Mouse (Mus musculus) liver, embryonic 11.5 days (tissue): ENCODE measurements at regions not wholly inside any gene's neighbourhood (a gene's known extent, or its start where the extent isn't known, plus 50 kb on each side); places are given as distances from the start of the nearest gene placed in this dataset.

Experiments
- ATAC-seq: fragments of 200-750 bp; cut with Nextera tagmentation; replicated peaks from 2 replicates; pipeline ENCODE4 v1.8.0; 2017; ENCODE audit warnings: moderate number of reproducible peaks, mild to moderate bottlenecking, moderate TSS enrichment, moderate library complexity; ENCODE audit not compliant: low FRiP score
- DNase-seq: peaks from one replicate; pipeline ENCODE4 v3.0.0-alpha.2; 2017; ENCODE audit warnings: low spot score
- H3K27ac ChIP-seq: fragments of 300-500 bp; sonication (generic); 2 replicates; pipeline ENCODE4 v1.5.1; 2014; ENCODE audit warnings: mild to moderate bottlenecking, low read depth, low read length, control low read depth
- H3K27me3 ChIP-seq: fragments of 300-500 bp; sonication (generic); replicated peaks from 2 replicates; pipeline ENCODE4 v1.6.1; 2014; ENCODE audit warnings: low read length, mixed read lengths; ENCODE audit not compliant: control insufficient read depth, insufficient read depth
- H3K36me3 ChIP-seq: fragments of 300-500 bp; sonication (generic); 2 replicates; pipeline ENCODE4 v1.6.1; 2014; ENCODE audit warnings: mild to moderate bottlenecking, low read length, moderate library complexity, mixed read lengths; ENCODE audit not compliant: control insufficient read depth, insufficient read depth
- H3K4me1 ChIP-seq: fragments of 300-500 bp; sonication (generic); replicated peaks from 2 replicates; pipeline ENCODE4 v1.6.1; 2014; ENCODE audit warnings: low read length, mixed read lengths; ENCODE audit not compliant: control insufficient read depth, insufficient read depth
- H3K4me2 ChIP-seq: fragments of 300-500 bp; sonication (generic); 2 replicates; pipeline ENCODE4 v1.6.1; 2014; ENCODE audit warnings: mild to moderate bottlenecking, control low read depth, moderate library complexity
- H3K4me3 ChIP-seq: fragments of 300-500 bp; sonication (generic); 2 replicates; pipeline ENCODE4 v1.5.1; 2014; ENCODE audit warnings: low read depth, low read length, control low read depth
- H3K9ac ChIP-seq: fragments of 300-500 bp; sonication (generic); 2 replicates; pipeline ENCODE4 v1.6.1; 2014; ENCODE audit warnings: low read depth, low read length, control low read depth
- H3K9me3 ChIP-seq: fragments of 300-500 bp; sonication (generic); 2 replicates; pipeline ENCODE4 v1.6.1; 2016; ENCODE audit warnings: low read length, inconsistent platforms, mixed read lengths; ENCODE audit not compliant: control insufficient read depth
- WGBS: fragments of 180-500 bp; shearing (Covaris S2); extraction: QIAGEN DNeasy Blood & Tissue Kit; methylation state at CpG from one replicate; pipeline ENCODE4 v1.1.7; 2014; 5-methylcytosine and 5-hydroxymethylcytosine counted together

DNA sequence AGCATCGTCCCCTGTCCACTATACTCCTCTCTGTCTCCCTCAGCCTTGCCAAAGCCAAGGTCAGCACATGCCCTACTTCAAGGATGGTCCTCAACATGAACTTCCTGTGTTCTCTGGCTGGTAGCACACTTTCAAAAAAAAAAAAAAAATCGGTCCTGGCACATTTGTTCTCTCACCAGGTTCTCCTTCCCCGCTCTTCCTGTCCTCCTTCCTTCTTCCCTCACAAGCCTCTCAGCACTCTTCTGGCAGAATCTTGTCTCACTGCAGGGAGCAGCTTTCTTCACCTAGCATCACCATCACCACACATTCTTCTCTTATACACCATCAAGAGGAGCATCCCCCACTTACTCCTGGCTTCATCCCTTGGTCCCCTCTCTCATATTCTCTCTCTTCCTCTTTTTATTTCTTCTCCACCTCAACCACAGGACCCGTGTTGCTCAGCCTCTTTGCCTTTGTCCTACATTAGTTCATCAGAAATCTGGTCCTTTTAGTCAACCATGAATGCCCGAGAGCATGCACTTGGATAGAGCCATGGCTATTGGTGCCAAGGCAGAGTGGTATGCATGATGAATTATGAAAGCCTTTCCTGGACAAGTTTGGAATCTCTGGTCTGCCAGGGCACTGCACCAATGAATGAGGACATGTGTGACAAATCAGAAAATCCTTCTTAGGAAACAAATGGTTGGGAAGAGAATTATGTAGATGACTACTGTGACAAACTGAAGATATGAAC lies 230.8 kb downstream of the Btg1 start:
- DNase-seq (no peak), ATAC-seq (no peak)
- Histone ChIP-seq H3K27me3 (no peaks in the 10 kb centered on the region), H3K9me3 (no peaks in the 10 kb centered on the region), H3K27ac (no peak overlapping the region), H3K9ac (no peak overlapping the region), H3K36me3 (no peaks in the 10 kb centered on the region), H3K4me2 (no peak overlapping the region), H3K4me1 (no peaks in the 10 kb centered on the region), H3K4me3 (no peak overlapping the region)
- WGBS: 63% methylated on average over 5 of the region's 5 CpGs

DNA sequence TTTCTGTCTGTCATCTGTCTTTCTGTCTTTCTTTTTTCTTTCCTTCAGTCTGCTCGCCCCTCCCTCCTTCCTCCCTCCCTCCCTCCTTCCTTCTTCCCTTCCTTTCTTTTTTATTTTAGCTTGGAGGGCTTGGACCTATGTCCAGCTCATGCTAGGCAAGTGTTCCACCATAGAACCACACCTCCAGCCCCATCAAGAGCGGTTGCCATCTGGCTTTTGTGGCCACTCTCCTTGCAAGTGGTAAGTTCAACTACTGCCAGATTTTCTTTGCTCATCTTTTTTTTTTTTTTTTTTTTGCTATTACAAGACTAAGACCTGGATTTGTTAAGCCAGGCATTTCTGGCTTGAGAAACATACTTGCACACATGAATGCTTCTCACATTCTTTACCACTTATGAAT lies 231.7 kb downstream of the Btg1 start:
- Histone ChIP-seq H3K9ac (no peak overlapping the region), H3K4me1 (no peaks in the 10 kb centered on the region), H3K4me2 (no peak overlapping the region), H3K36me3 (no peaks in the 10 kb centered on the region), H3K27me3 (no peaks in the 10 kb centered on the region), H3K4me3 (no peak overlapping the region), H3K9me3 (no peaks in the 10 kb centered on the region), H3K27ac (no peak overlapping the region)
- no peak for ATAC-seq
- 79% methylated on average over 2 of the region's 2 CpGs for WGBS
- DNase-seq: no peak

DNA sequence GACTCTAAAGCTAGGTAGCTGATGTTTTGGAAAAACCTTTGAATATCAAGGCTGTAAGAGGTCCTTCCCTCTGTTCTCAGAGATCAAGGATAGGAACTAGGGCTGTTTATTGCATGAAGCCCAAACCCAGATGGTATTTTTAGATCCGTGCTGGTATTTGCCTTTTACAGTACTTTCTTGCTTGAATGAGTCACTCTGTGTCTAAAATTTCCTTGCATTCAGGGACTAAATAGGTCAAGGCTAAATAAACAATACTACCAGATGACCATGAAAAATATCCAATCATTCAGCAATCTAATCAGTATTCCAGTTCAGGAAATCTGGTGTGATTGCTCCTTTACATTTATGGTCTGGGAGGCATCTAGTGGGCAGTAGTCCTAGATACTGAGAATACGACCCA lies 243.6 kb downstream of the Btg1 start:
- Histone ChIP-seq H3K4me1 (no peaks in the 10 kb centered on the region), H3K27me3 (no peaks in the 10 kb centered on the region), H3K9ac (no peak overlapping the region), H3K4me2 (no peak overlapping the region), H3K36me3 (no peaks in the 10 kb centered on the region), H3K9me3 (no peaks in the 10 kb centered on the region), H3K27ac (no peak overlapping the region), H3K4me3 (no peak overlapping the region)
- no peak for DNase-seq
- 74% methylated on average over 2 of the region's 2 CpGs for WGBS
- no peak for ATAC-seq

DNA sequence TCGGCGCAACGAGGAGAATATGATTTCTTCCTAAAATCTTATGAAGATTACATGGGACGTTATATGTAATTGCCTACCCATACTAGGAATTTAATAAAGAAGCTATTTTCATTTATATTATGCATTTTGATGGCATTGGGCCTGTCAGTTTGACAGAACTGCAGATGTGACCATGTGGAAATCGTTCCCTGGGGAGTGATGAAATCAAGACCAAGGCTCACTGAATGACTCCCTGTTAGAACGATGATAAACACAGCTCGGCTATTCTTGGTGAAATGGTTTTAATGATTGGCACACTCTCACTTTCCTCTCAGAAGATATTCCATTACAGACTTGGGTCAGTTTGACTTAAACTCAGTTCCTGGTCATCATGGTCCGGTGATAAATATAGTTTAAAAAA lies 246.4 kb downstream of the Btg1 start:
- H3K27ac ChIP-seq: no peak overlapping the region
- no peaks in the 10 kb centered on the region for H3K36me3 ChIP-seq
- H3K27me3 ChIP-seq: no peaks in the 10 kb centered on the region
- DNase-seq (no peak), ATAC-seq (no peak)
- H3K4me2 ChIP-seq: no peak overlapping the region
- H3K9ac ChIP-seq: no peak overlapping the region
- WGBS: 83% methylated on average over 8 of the region's 8 CpGs
- no peaks in the 10 kb centered on the region for H3K9me3 ChIP-seq
- H3K4me1 ChIP-seq: no peaks in the 10 kb centered on the region
- H3K4me3 ChIP-seq: no peak overlapping the region

DNA sequence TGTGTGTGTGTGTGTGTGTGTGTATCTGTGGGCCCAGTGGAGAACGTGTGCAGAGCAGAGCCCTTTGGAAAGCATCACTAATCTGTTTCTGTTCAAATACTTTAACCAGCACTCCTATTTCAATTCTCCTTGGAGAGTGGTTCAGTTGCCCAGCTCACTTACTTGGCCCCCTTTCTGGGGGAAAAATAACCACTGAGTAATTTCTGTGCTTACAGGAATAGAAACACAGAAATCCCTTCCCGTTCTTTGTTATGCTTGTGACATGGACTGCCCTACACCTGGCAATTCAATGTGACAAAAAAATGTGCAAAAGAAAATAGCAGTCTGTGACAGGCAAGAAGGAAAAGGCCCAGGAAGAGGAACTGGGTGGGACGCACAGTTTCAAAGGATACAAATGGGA lies 249.7 kb downstream of the Btg1 start:
- Histone ChIP-seq H3K27ac (no peak overlapping the region), H3K9me3 (no peaks in the 10 kb centered on the region), H3K4me1 (no peaks in the 10 kb centered on the region), H3K27me3 (no peaks in the 10 kb centered on the region), H3K4me2 (no peak overlapping the region), H3K9ac (no peak overlapping the region), H3K36me3 (no peaks in the 10 kb centered on the region), H3K4me3 (no peak overlapping the region)
- 79% methylated on average over 3 of the region's 3 CpGs for WGBS
- ATAC-seq (no peak), DNase-seq (no peak)

DNA sequence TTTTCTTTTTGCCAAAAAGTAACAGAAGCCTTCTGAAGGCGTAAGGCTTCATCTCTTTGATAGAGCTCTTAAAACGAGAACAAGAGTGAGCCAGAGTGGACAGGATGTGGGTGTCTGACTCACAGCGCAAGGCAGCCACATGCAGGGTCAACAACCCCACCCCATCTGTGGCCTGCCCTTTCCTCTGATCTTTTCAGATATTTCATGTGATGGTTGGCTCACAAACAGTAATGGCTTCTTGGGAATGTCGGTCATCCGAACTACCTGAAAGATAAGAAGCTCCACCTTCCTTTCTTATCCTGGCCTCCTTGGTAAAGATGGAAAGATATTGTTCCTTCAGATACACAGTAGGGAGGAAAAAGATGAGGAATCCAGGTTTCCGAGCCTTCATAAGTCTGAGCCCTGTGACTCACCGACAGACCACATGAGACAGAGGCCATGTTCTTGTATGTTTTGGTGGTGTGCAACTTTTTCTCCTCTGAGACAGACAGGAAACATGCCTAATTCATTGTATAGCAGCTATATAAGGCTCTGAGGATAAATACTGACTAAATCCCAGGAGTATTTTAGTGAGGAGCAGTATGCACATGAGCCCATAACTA lies 254.9 kb downstream of the Btg1 start:
- Histone ChIP-seq H3K27me3 (no peaks in the 10 kb centered on the region), H3K9me3 (no peaks in the 10 kb centered on the region), H3K4me1 (no peaks in the 10 kb centered on the region), H3K9ac (no peak overlapping the region), H3K27ac (no peak overlapping the region), H3K36me3 (no peaks in the 10 kb centered on the region), H3K4me3 (no peak overlapping the region), H3K4me2 (no peak overlapping the region)
- ATAC-seq (no peak), DNase-seq (no peak)
- WGBS: 61% methylated on average over 7 of the region's 7 CpGs

DNA sequence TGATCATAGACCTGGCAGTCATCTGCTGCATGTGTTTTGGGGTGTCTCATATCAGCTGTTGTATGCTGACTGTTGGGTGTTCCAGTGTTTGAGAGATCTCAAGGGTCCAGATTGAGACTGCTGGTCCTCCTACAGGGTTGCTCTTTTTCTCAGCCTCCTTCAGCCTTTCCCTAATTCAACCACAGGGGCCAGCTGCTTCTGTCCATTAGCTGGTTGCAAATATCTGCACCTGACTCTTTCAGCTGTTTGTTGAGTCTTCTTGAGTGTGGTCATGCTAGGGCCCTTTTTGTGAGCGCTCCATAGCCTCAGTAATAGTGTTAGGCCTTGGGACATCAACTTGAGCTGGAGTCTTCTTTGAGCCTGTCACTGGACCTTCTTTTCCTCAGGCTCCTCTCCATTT lies 257.8 kb downstream of the Btg1 start:
- no peaks in the 10 kb centered on the region for H3K9me3 ChIP-seq
- WGBS: 77% methylated on average over 1 of the region's 1 CpGs
- no peak overlapping the region for H3K9ac ChIP-seq
- no peaks in the 10 kb centered on the region for H3K36me3 ChIP-seq
- DNase-seq (no peak), ATAC-seq (no peak)
- no peaks in the 10 kb centered on the region for H3K4me1 ChIP-seq
- H3K27ac ChIP-seq: no peak overlapping the region
- no peak overlapping the region for H3K4me2 ChIP-seq
- H3K4me3 ChIP-seq: no peak overlapping the region
- no peaks in the 10 kb centered on the region for H3K27me3 ChIP-seq

DNA sequence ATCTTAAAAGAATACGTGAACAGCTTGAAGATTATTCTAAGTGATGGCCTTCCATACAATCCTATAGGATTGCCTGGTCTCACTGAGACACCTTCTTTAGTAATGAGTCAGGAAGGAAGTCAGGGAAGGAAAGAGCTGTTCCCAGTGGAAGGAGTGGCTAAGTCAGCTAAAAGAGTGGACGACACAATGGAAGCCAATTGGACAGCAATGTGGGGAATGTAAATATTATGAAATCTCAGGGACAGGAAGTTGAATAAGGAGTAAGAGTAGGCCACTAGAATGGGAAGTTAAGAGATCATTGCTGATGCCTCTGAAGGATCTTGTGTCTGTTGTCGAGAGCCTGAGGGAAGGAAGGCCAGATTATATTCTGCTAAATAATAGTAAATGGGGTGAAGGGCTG lies 258.9 kb downstream of the Btg1 start:
- ATAC-seq (no peak), DNase-seq (no peak)
- Histone ChIP-seq H3K4me2 (no peak overlapping the region), H3K27me3 (no peaks in the 10 kb centered on the region), H3K4me3 (no peak overlapping the region), H3K9me3 (no peaks in the 10 kb centered on the region), H3K36me3 (no peaks in the 10 kb centered on the region), H3K4me1 (no peaks in the 10 kb centered on the region), H3K27ac (no peak overlapping the region), H3K9ac (no peak overlapping the region)
- WGBS: 59% methylated on average over 3 of the region's 3 CpGs

DNA sequence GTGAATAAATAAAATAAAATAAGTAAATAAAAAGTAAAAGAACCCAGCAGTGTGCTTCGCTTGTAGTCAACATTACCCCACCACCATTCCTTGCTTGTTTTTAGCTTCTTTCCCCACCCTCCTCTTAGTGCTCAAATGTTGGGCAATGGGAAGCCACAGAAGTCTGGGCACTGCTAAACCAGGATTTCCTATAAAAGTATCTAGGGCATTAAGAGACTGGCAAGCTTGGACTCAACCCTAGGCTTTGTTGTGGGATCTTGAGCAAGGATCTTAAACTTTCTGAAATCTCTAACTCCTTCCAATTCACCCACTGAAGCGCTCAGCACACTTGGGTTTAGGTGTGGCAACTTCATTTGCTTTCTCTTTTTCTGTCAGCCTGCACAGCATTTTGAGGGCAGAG lies 262.6 kb downstream of the Btg1 start:
- no peak for DNase-seq
- WGBS: 92% methylated on average over 2 of the region's 2 CpGs

More for the DNA sequence above, 262.6 kb downstream of the Btg1 start:
- H3K9me3 ChIP-seq: no peaks in the 10 kb centered on the region
- H3K9ac ChIP-seq: no peak overlapping the region
- no peaks in the 10 kb centered on the region for H3K4me1 ChIP-seq
- H3K36me3 ChIP-seq: no peaks in the 10 kb centered on the region
- H3K4me2 ChIP-seq: no peak overlapping the region
- H3K27me3 ChIP-seq: no peaks in the 10 kb centered on the region
- ATAC-seq: no peak
- H3K4me3 ChIP-seq: no peak overlapping the region
- no peak overlapping the region for H3K27ac ChIP-seq
